Mouse (Mus musculus) heart, adult 2 months (tissue): ENCODE data around the gene Kif1c. TPM values are rescaled to one million over a fixed set of nuclear protein-coding genes. Genes with fewer than 3 reads are reported as not detected.

Source experiments
- DNase-seq, 2 experiments: peaks; one replicate each; pipeline ENCODE4 v3.0.0; 2021
- H3K27ac ChIP-seq: fragments of 200-600 bp; 2 replicates; pipeline ENCODE4 v1.8.1; 2022
- H3K27me3 ChIP-seq: fragments of 200-500 bp; 2 replicates; pipeline ENCODE4 v1.6.1; 2012; ENCODE audit warnings: mild to moderate bottlenecking, low read length, inconsistent platforms, mixed read lengths; ENCODE audit not compliant: control insufficient read depth, insufficient read depth
- H3K36me3 ChIP-seq: fragments of 200-500 bp; 2 replicates; pipeline ENCODE4 v1.6.1; 2012; ENCODE audit warnings: low read length, inconsistent platforms; ENCODE audit not compliant: control insufficient read depth, insufficient read depth
- H3K4me1 ChIP-seq: fragments of 200-500 bp; 2 replicates; pipeline ENCODE4 v1.6.1; 2011; ENCODE audit warnings: low read length; ENCODE audit not compliant: control insufficient read depth, insufficient read depth
- H3K4me3 ChIP-seq: fragments of 200-600 bp; 2 replicates; pipeline ENCODE4 v1.8.1; 2022
- H3K79me2 ChIP-seq: fragments of 200-500 bp; replicated peaks from 2 replicates; pipeline ENCODE4 v1.6.1; 2012; ENCODE audit warnings: mild to moderate bottlenecking, inconsistent platforms, low read length, moderate library complexity, mixed read lengths; ENCODE audit not compliant: control insufficient read depth, insufficient read depth
- H3K9ac ChIP-seq: fragments of 200-500 bp; 2 replicates; pipeline ENCODE4 v1.6.1; 2012; ENCODE audit warnings: low read depth, mild to moderate bottlenecking, control low read depth, inconsistent platforms, low read length, mixed read lengths
- CTCF ChIP-seq: fragments of 200-600 bp; IDR thresholded peaks from 2 replicates; pipeline ENCODE4 v1.8.1; 2022; ENCODE audit warnings: antibody characterized with exemption, mild to moderate bottlenecking, moderate library complexity
- EP300 ChIP-seq: fragments of 200-500 bp; IDR thresholded peaks from 2 replicates; pipeline ENCODE4 v1.6.1; 2011; ENCODE audit warnings: low read depth, low read length, control low read depth; ENCODE audit not compliant: insufficient read depth
- POLR2A ChIP-seq: fragments of 200-500 bp; IDR thresholded peaks from 2 replicates; pipeline ENCODE4 v1.6.1; 2011; ENCODE audit warnings: mild to moderate bottlenecking, low read depth, low read length, control low read depth; ENCODE audit not compliant: insufficient read depth
- WGBS: fragments of 180-500 bp; shearing (Covaris S2); methylation state at CpG from one replicate; pipeline ENCODE4 v1.1.7; 2018; 5-methylcytosine and 5-hydroxymethylcytosine counted together
- intact Hi-C: fragments of 180-260 bp; cut with DNase I; formaldehyde crosslinking; loops from one replicate; pipeline ENCODE4 v1.15.1; 2025
- polyA plus RNA-seq: library from polyadenylated mRNA; depleted of rRNA; stranded (reverse); fragments of >200 nt; gene quantifications from 2 replicates; pipeline ENCODE4 v1.2.3, GENCODE M21; 2012
- total RNA-seq, 2 experiments: library from RNA; stranded (reverse); gene quantifications; 2 replicates each; pipeline ENCODE4 v1.2.3; 2021

Kif1c gene
- total and polyA plus RNA-seq, 3 experiments = 153 to 524 (median 477) TPM

- intact Hi-C loops = no loop called here
- H3K4me1 ChIP-seq = peaks cover 1% of the 10 kb centered on the region
- DNase-seq = no peak
- H3K9ac ChIP-seq = no peak overlapping the region
- TF ChIP-seq EP300 (no peak), CTCF (peak; percentile 50)
- no peaks in the 10 kb centered on the region for H3K79me2 ChIP-seq
- H3K27ac ChIP-seq = no peak overlapping the region
- no peaks in the 10 kb centered on the region for H3K27me3 ChIP-seq
- no peak overlapping the region for H3K4me3 ChIP-seq
- 51% methylated on average over 11 of the region's 11 CpGs for WGBS
- no peaks in the 10 kb centered on the region for H3K36me3 ChIP-seq
Observed at GRCm38 (mm10) chr11:70681897-70682581, 18.3 kb upstream of the Kif1c start.

GRCm38 (mm10) chr11:70683640-70684039 lies 16.7 kb upstream of the Kif1c start:
- WGBS = 80% methylated on average over 5 of the region's 5 CpGs
- no peak for DNase-seq
- H3K4me3 ChIP-seq = no peak overlapping the region
- H3K36me3 ChIP-seq = no peaks in the 10 kb centered on the region
- H3K9ac ChIP-seq = no peak overlapping the region
- H3K4me1 ChIP-seq = peaks cover 6% of the 10 kb centered on the region
- no peak overlapping the region for H3K27ac ChIP-seq
- no peaks in the 10 kb centered on the region for H3K27me3 ChIP-seq
- TF ChIP-seq POLR2A = no peak
- no peak for TF ChIP-seq EP300
- no peak for TF ChIP-seq CTCF
- no peaks in the 10 kb centered on the region for H3K79me2 ChIP-seq
- intact Hi-C loops = no loop called here

GRCm38 (mm10) chr11:70686901-70687566 lies 13.3 kb upstream of the Kif1c start:
- peak in 1 of 2 experiments; percentile 60 for DNase-seq
- Histone ChIP-seq H3K27ac (peak overlapping the region; percentile 98), H3K36me3 (no peaks in the 10 kb centered on the region; the same call in 1 of the 2 replicates), H3K79me2 (no peaks in the 10 kb centered on the region), H3K4me1 (peaks cover 5% of the 10 kb centered on the region), H3K27me3 (no peaks in the 10 kb centered on the region), H3K9ac (peak overlapping the region; percentile 93), H3K4me3 (peak overlapping the region; percentile 84)
- intact Hi-C loops = loop anchor here (1.0 to 5.0 kb wide), 3 partner anchors 17 to 70 kb away; partner anchors contain the start of genes Rnf167 and Slc25a11
- 3% methylated on average over 16 of the region's 16 CpGs for WGBS
- TF ChIP-seq EP300 = no peak
- no peak for TF ChIP-seq CTCF
- no peak for TF ChIP-seq POLR2A

GRCm38 (mm10) chr11:70687601-70688199 lies 12.6 kb upstream of the Kif1c start, which contains the start of gene Camta2:
Gene Camta2, minus strand, starts transcription at chr11:70688105.
- H3K79me2 ChIP-seq = no peaks in the 10 kb centered on the region
- H3K9ac ChIP-seq = peak within 1 kb of the TSS; percentile 93
- TF ChIP-seq EP300 = no peak
- TF ChIP-seq POLR2A = peak; percentile 90
- TF ChIP-seq CTCF = peak; percentile 79
- peaks cover 4% of the 10 kb centered on the region for H3K4me1 ChIP-seq
- H3K36me3 ChIP-seq = no peaks in the 10 kb centered on the region; the same call in 1 of the 2 replicates
- peak within 1 kb of the TSS; percentile 98 for H3K27ac ChIP-seq
- intact Hi-C loops = loop anchor here (1.0 to 5.0 kb wide), 4 partner anchors 13 to 70 kb away; partner anchors contain the start of genes Inca1, Kif1c, Rnf167 and Slc25a11
- DNase-seq = peak; percentile 94 to 96
- WGBS = 1% methylated on average over 55 of the region's 55 CpGs
- H3K4me3 ChIP-seq = peak within 1 kb of the TSS; percentile 84
- H3K27me3 ChIP-seq = no peaks in the 10 kb centered on the region

- WGBS = 9% methylated on average over 8 of the region's 8 CpGs
- peaks cover 4% of the 10 kb centered on the region for H3K4me1 ChIP-seq
- H3K9ac ChIP-seq = peak overlapping the region; percentile 93
- no peak for TF ChIP-seq POLR2A
- no peak for TF ChIP-seq CTCF
- no peak for TF ChIP-seq EP300
- H3K36me3 ChIP-seq = no peaks in the 10 kb centered on the region; the same call in 1 of the 2 replicates
- DNase-seq = no peak
- intact Hi-C loops = loop anchor here (1.0 to 5.0 kb wide), 3 partner anchors 12 to 69 kb away; partner anchors contain the start of genes Inca1, Kif1c, Rnf167 and Slc25a11
- H3K27me3 ChIP-seq = no peaks in the 10 kb centered on the region
- peak overlapping the region; percentile 84 for H3K4me3 ChIP-seq
- H3K27ac ChIP-seq = peak overlapping the region; percentile 98
- H3K79me2 ChIP-seq = no peaks in the 10 kb centered on the region
Observed at GRCm38 (mm10) chr11:70688372-70688771, 12.0 kb upstream of the Kif1c start.
